Mouse (Mus musculus) heart, postnatal 14 days (tissue): ENCODE data around the gene Olfr452. TPM values are rescaled to one million over a fixed set of nuclear protein-coding genes. Genes with fewer than 3 reads are reported as not detected.

Experiments
- DNase-seq, 2 experiments: peaks; one replicate each; pipeline ENCODE4 v3.0.0; 2021 to 2022
- intact Hi-C: fragments of 180-260 bp; cut with DNase I; formaldehyde crosslinking; loops from one replicate; pipeline ENCODE4 v1.15.1; 2025
- long read RNA-seq, 2 experiments: library from polyadenylated mRNA; stranded (forward); transcript quantifications; one replicate each; pipeline ENCODE4 v2.0.0; 2021
- total RNA-seq, 2 experiments: library from RNA; stranded (reverse); gene quantifications; 2 replicates each; pipeline ENCODE4 v1.2.3; 2021

Olfr452 gene
- total RNA-seq: not detected
- long read RNA-seq, experiment 1: 0 reads
- long read RNA-seq, experiment 2: 0 reads

DNA sequence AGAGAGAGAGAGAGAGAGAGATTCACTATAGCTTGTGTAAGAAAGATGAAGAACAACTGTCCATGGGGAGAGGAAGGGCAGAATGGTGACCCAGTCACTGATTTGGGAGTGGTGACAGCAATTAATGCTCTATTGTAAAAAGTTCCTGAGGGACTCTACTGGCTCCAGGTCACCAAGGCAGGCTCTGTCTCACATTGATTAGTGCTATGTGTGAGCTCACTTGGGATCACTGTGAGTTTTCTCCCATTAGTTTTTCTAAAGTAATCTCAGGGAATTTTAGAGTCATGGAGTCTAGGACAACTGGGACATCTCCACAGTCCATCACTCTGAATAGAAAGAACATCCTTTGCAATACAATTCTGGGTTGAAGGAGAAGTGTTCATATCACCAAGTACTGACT is at the start of gene Olfr452:
Gene Olfr452 (plus strand): TSS at position 301 of the 400 bp plus-strand sequence.
- DNase-seq: no peak
- intact Hi-C loops: no loop called here

DNA sequence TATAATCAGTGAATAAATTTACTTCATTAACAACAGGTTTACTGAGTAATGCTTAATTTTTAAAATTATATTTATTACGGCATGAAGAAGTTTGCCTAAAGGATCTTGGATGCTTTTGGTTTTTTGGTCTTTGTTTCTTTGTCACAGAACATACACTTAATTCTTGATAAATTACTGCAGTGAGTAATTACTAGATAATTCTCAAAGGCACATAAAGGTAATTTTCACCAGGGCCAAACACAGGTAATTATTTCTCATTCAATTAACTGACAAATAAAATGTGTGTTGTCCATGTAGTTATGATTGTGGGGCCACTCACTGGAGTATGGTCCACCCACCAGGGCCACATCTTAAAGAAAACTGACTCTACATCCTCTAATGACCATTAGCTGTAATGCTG is 45.8 kb upstream of the Olfr452 start, which contains the start of gene Olfr453:
Gene Olfr453 (plus strand): TSS at position 301 of the 400 bp plus-strand sequence.
- no peak for DNase-seq
- intact Hi-C loops: no loop called here

DNA sequence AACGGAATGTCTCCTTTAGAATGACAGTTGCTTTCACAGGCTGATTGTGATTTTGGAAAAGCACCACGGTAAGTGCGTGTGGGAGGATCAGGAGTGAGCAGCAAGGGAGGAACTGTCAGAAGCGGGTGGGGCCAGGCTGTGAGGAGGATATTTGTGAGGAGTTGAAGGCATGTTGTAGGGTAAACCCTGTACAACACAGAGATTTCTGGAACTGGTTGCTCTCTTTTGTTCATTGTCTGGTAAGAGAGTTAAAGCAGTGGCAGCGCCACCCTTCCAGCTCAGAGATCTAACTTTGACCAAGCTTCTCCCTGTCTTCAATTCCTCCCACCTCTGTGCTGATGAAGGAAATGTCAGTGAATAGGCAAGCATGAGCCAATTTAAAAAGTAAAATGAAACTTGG is 42.6 kb upstream of the Olfr452 start:
- intact Hi-C loops: no loop called here
- DNase-seq: no peak

DNA sequence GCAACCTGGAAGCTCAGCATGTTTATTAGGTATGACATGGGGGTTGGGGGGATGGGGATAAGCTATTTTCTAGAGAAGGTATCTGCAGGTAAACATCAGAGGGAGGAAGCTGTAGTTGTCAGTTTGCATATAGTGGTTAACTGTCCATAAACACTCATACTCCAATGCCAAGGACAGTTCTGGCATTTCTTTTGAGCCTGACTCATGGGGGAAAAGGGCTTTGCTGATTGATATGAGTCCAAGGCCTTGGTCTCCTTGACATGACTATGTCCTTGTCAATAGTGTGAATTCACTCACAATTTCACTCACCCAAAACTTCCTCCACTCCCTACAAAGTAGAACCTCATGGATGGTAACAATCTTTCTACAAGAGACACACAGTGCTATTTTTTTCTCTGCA is 37.0 kb upstream of the Olfr452 start:
- DNase-seq: no peak
- intact Hi-C loops: no loop called here

DNA sequence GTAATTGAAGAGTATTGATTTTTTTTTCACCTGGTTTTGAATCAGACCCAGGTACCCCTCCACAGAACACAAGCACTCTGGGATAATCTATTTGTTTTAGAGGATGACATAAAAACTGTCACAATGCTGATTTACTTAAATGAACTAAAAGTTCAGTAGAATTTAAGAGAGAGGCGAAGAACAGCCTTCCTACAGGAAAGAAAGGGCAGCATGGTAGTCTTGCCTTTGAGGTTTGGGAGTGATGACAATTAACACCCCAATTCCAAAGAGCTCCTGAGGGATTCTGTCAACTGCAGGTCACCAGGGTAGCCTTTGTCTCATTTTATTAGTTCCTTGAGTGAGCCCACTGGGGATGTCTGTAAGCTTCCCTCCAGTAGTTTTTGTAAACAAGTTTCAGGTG is 28.8 kb upstream of the Olfr452 start, which contains the start of gene Olfr38:
Gene Olfr38 (plus strand): TSS at position 301 of the 400 bp plus-strand sequence.
- intact Hi-C loops: no loop called here
- DNase-seq: no peak

DNA sequence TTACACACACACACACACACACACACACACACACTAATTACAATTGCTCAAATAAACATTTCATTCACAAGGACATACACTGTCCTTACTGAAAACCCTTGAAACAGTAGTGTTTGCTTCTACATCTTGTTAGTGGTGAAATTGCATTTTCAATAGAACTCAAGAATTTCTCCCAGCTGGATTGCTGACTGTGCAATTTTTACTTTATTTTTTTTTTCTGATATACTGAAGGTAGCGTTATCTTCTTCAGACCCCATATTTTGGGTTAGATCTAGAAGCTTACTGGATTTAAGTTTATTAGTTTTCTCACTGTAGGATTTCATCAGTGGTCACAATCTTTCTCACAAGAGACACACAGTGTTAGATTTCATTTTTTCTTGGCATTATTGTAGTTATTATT is 7.8 kb upstream of the Olfr452 start:
- no peak for DNase-seq
- intact Hi-C loops: no loop called here

DNA sequence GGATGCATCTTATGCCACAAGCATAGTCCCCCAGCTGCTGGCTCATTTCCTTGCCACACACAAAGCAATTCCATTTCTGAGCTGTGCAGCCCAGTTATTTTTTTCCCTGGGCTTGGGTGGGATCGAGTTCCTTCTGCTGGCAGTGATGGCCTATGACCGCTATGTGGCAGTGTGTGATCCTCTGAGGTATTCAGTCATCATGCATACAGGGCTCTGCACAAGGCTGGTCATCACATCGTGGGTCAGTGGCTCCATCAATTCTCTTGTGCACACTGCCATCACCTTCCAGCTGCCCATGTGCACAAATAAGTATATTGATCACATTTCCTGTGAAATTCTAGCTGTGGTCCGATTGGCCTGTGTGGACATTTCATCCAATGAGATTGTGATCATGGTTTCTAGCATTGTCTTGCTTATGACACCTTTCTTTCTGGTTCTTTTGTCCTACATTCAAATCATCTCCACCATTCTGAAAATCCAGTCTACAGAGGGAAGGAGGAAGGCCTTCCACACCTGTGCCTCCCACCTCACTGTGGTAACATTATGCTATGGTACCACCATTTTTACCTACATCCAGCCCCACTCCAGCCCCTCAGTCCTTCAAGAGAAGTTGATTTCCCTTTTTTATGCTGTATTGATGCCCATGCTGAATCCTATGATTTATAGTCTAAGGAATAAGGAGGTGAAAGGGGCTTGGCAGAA is 5.5 kb downstream of the Olfr452 start:
- intact Hi-C loops: no loop called here
- DNase-seq: no peak

DNA sequence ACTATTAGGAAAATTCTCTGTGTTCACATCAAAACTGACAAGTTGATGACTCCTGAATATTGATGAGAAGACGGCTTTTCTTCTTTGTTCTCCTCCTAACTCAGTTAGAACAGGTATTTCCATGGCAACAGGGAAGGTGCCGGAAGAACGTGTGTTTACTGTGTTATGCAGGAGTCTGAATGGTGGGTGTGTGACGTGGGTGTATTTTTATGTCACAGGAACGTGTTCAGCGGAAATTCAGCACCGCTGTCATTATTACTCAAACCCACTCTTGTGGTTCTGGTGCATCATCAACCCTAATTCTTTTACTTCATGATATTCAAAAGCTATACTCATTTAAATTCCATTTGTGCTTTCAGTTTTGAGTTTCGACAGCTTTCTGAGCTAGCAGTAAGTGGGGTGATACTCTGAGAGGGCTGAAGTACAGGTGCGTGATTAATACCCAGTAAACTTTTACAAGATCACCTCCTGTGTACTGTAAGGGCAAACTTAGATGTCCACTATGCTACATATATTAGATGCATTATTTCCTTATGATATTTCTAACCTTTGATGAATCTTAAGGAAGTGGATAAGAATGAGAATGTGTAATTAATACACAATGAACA is 6.2 kb downstream of the Olfr452 start:
- no peak for DNase-seq
- intact Hi-C loops: no loop called here

DNA sequence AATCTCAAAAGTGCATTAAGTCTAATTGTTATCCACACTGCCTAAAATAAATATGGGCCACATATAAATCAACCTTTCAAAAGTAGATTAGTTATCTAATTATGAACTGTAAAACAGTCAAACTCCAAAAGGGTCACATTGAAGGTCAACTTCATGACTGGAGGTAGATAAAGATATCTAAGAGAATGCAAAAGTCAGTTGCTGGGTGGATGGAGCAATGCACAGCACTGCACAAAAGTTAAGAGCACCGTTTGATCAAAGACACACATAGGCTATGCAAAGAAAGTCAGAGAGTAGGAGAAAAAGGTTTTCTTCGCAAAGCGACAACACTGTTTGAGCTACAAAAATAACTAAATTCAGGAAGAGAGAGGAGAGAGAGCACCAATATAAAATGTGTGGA is 10.1 kb downstream of the Olfr452 start:
- DNase-seq: no peak
- intact Hi-C loops: no loop called here

DNA sequence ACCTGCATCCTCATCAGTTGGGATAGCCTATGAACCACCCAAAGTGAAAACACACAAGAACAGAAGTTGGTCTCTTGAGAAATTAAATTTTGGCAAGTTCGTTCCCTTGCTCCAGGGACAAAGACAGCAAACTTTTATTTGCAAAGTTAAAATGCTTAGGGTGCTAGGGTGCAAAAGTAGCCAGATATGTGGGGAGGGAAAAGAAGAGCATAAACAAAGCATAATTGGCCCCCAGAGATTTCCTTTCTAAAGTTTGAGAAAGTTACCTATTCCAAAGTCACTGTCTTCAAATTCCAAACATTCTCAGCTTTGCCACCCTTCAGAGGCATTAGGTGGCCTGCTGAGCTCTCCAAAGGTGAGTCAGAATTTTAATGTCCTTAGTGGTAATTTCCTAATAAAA is 26.7 kb downstream of the Olfr452 start, which contains the start of gene Olfr450:
Gene Olfr450 (plus strand): TSS at position 301 of the 400 bp plus-strand sequence.
- no peak for DNase-seq
- intact Hi-C loops: no loop called here

DNA sequence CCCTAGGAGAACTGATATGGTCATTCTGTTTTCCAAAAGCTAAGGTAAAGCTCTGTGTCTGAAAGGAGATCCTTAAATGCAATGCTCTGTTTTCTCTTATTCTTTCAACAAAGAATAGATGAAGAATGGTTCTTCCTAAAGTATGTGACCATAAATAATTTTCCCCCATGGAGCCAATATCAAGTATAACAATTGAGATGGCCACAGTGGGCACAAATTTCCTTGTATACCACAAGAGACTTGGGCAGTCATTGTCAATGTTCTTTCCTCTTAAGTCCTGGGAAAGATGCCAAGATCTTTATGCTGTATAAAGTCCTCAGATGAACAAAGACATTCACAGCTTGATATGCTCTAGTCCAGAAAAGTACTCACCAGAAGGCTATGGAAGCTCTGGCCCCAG is 49.2 kb downstream of the Olfr452 start, which contains the start of gene Olfr449:
Gene Olfr449 (plus strand): TSS at position 301 of the 400 bp plus-strand sequence.
- no peak for DNase-seq
- intact Hi-C loops: no loop called here

Other genes starting within 250 kb of the Olfr452 start
- not detected for gene Olfr455, start 237.5 kb upstream of the Olfr452 start, total RNA-seq
- not detected for gene Tcaf3, start 187.4 kb upstream of the Olfr452 start, total RNA-seq
- gene Tcaf2, start 139.8 kb upstream of the Olfr452 start, total RNA-seq: 1 to 10 TPM; 4.4 to 4.5 TPM
- 10 to 100 TPM; 18.1 to 18.6 TPM for gene Tcaf1, start 75.0 kb upstream of the Olfr452 start, total RNA-seq
- gene Olfr453, start 45.7 kb upstream of the Olfr452 start, total RNA-seq: not detected
- not detected for gene Olfr38, start 28.7 kb upstream of the Olfr452 start, total RNA-seq
- not detected for gene Olfr450, start 26.8 kb downstream of the Olfr452 start, total RNA-seq
- gene Olfr449, start 49.3 kb downstream of the Olfr452 start, total RNA-seq: not detected
- not detected for gene Olfr448, start 105.3 kb downstream of the Olfr452 start, total RNA-seq
- not detected for gene Olfr447, start 123.8 kb downstream of the Olfr452 start, total RNA-seq
- gene Olfr446, start 136.3 kb downstream of the Olfr452 start, total RNA-seq: not detected
- gene Olfr444, start 164.0 kb downstream of the Olfr452 start, total RNA-seq: not detected